Mouse (Mus musculus) heart, postnatal 4 days (tissue): Measurements from ENCODE around the gene P3h3. TPM values are rescaled to one million over a fixed set of nuclear protein-coding genes. Genes with fewer than 3 reads are reported as not detected.
A peak's percentile ranks its signal among the peaks of the same experiment; 100 is the strongest.
"Not testable (repeated sequence)": the region's sequence is repeated elsewhere in the genome, so short reads cannot be mapped to it uniquely, and the experiment has no call there.

ENCODE experiments used
- DNase-seq: peaks from one replicate; pipeline ENCODE4 v3.0.0; 2021
- total RNA-seq, 2 experiments: library from RNA; stranded (reverse); gene quantifications; 2 replicates each; pipeline ENCODE4 v1.2.3; 2021

Gene P3h3
- total RNA-seq = 10 to 100 TPM; 30.0 to 31.6 TPM

GRCm38 (mm10) chr6:124856916-124857839 is at the start of gene P3h3:
Gene P3h3, minus strand, starts transcription at chr6:124857752.
- peak; percentile 86 for DNase-seq

GRCm38 (mm10) chr6:124904991-124905860 is 47.7 kb upstream of the P3h3 start:
- no peak for DNase-seq

- DNase-seq = peak; percentile 75
Observed at GRCm38 (mm10) chr6:124904161-124904981, 46.8 kb upstream of the P3h3 start.

GRCm38 (mm10) chr6:124903580-124904151 is 46.1 kb upstream of the P3h3 start:
- DNase-seq = peak; percentile 98

- DNase-seq = no peak
Observed at GRCm38 (mm10) chr6:124901851-124902250, 44.3 kb upstream of the P3h3 start.

GRCm38 (mm10) chr6:124900801-124901480 is 43.4 kb upstream of the P3h3 start:
- no peak for DNase-seq

GRCm38 (mm10) chr6:124900056-124900800 is 42.7 kb upstream of the P3h3 start:
- DNase-seq = no peak

GRCm38 (mm10) chr6:124898359-124898758 is 40.8 kb upstream of the P3h3 start:
- DNase-seq = no peak

- not testable (repeated sequence) for DNase-seq
Observed at GRCm38 (mm10) chr6:124894113-124894512, 36.6 kb upstream of the P3h3 start.

- DNase-seq = no peak
Observed at GRCm38 (mm10) chr6:124890997-124891396, 33.4 kb upstream of the P3h3 start.

GRCm38 (mm10) chr6:124888555-124889125 is 31.1 kb upstream of the P3h3 start:
- DNase-seq = no peak

- no peak for DNase-seq
Observed at GRCm38 (mm10) chr6:124887986-124888385, 30.4 kb upstream of the P3h3 start, which contains the start of gene Cd4. Gene Cd4, minus strand, starts transcription at chr6:124888221.

- no peak for DNase-seq
Observed at GRCm38 (mm10) chr6:124885956-124886381, 28.4 kb upstream of the P3h3 start.

- peak; percentile 66 for DNase-seq
Observed at GRCm38 (mm10) chr6:124884714-124885500, 27.4 kb upstream of the P3h3 start.

- no peak for DNase-seq
Observed at GRCm38 (mm10) chr6:124883351-124883750, 25.8 kb upstream of the P3h3 start.

GRCm38 (mm10) chr6:124881821-124882220 is 24.3 kb upstream of the P3h3 start:
- DNase-seq = no peak

GRCm38 (mm10) chr6:124879390-124879789 is 21.8 kb upstream of the P3h3 start:
- DNase-seq = no peak

- DNase-seq = no peak
Observed at GRCm38 (mm10) chr6:124874348-124874747, 16.8 kb upstream of the P3h3 start.

GRCm38 (mm10) chr6:124866560-124866959 is 9.0 kb upstream of the P3h3 start:
- DNase-seq = no peak
